Comparison of ENCODE assay signal across 12 mouse cellular contexts in the genomic region with DNA sequence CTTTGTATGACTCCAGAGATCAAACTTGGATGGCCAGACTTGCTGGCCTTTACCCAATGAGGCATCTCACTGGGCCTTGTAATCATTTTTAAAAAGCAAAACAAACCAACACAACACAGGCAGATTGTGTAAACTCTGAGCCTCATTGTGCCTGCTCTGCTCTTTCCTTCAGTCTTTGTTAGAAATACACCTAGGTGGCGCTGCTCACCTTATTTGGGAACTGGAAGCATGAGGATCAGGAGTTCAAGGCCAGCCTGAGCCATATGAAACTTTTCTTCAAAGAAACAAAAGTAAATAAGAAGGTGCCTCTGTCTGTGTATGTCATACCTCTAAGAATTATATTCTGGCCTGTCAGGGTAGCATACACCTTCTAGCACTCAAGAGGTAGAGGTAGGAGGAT.
DNase-seq lines count a peak whose midpoint lies in the region; ATAC-seq and TF ChIP-seq lines count a peak whose summit lies in the region.
"Had no signal": no experiment of that assay in that cellular context is flagged by ENCODE, and none has a peak within 500 bp of the region (broad histone marks: within the 10 kb centered on the region; RNA-seq: fewer than 3 reads in every experiment).

No protein-coding gene starts in this region.

- peak; percentile 39 for TF ChIP-seq CTCF in layer of hippocampus, adult 2 months (conservative IDR thresholded peaks at IDR 0.05)

- no peak for ATAC-seq in CD4-positive, CD25-positive, alpha-beta regulatory T cell, adult 4 months

- H3K27ac ChIP-seq in layer of hippocampus, adult 2 months, result no peak overlapping the region
- H3K27ac ChIP-seq: forebrain, embryonic 10.5 days; heart, embryonic 15.5 days had no signal

- peak; percentile 66 for DNase-seq in CD4-positive, CD25-positive, alpha-beta regulatory T cell, adult 2 months (ENCODE audit: low read depth, low spot score)
- DNase-seq in layer of hippocampus, adult 2 months (ENCODE audit: low spot score in 2 of 2), result no peak
- no peak for DNase-seq in layer of hippocampus, adult 8-10 months (ENCODE audit: low spot score in 2 of 2)
- peak; percentile 24 for DNase-seq in 3T3-L1 (ENCODE audit: low read depth, low spot score)
- peak; percentile 49 for DNase-seq in ZHBTc4 (ENCODE audit: low read depth, low spot score)
- DNase-seq in urinary bladder, postnatal 10 days (ENCODE audit: low spot score), result no peak
- no peak for DNase-seq in urinary bladder, adult 18-20 months (ENCODE audit: low spot score in 2 of 2)
- DNase-seq: kidney, adult 8-10 months had no signal

- no peak overlapping the region for H3K4me3 ChIP-seq in layer of hippocampus, adult 2 months
- H3K4me3 ChIP-seq: forebrain, embryonic 10.5 days; heart, embryonic 15.5 days; megakaryocyte, embryonic 14.5 days had no signal

Comparison
In these comparisons a context has a peak if more than half of its experiments do, and no peak if none do; other contexts are left out.
1. DNase-seq: peak in CD4-positive, CD25-positive, alpha-beta regulatory T cell, adult 2 months (single experiment), 3T3-L1 (single experiment) and ZHBTc4 (single experiment); none in layer of hippocampus, adult 2 months (0 of 2), layer of hippocampus, adult 8-10 months (0 of 2), urinary bladder, postnatal 10 days (single experiment) and urinary bladder, adult 18-20 months (0 of 2).